Mouse (Mus musculus) C2C12 (cell line): ENCODE data around the gene Kdm4a.

ENCODE experiments used
- CEBPB ChIP-seq: IDR thresholded peaks from one replicate; pipeline ENCODE4 v1.6.1; 2011; ENCODE audit warnings: low read depth, mild to moderate bottlenecking, control low read depth, moderate library complexity
- CTCF ChIP-seq: IDR thresholded peaks from one replicate; pipeline ENCODE4 v1.5.1; 2011; ENCODE audit not compliant: control insufficient read depth, insufficient read depth, insufficient read length
- FOSL1 ChIP-seq: IDR thresholded peaks from one replicate; pipeline ENCODE4 v1.8.0; 2011; ENCODE audit warnings: mild to moderate bottlenecking, low read length; ENCODE audit not compliant: poor library complexity, insufficient read depth, severe bottlenecking
- MAX ChIP-seq: IDR thresholded peaks from one replicate; pipeline ENCODE4 v1.6.1; 2011; ENCODE audit warnings: mild to moderate bottlenecking, control low read depth
- MYOD1 ChIP-seq: IDR thresholded peaks from one replicate; pipeline ENCODE4 v1.6.1; 2011; ENCODE audit warnings: low read depth; ENCODE audit not compliant: control insufficient read depth, insufficient read length
- MYOG ChIP-seq: IDR thresholded peaks from one replicate; pipeline ENCODE4 v1.6.1; 2011; ENCODE audit not compliant: control insufficient read depth, insufficient read length; ENCODE audit errors: extremely low read depth
- USF1 ChIP-seq: IDR thresholded peaks from one replicate; pipeline ENCODE4 v1.6.1; 2011; ENCODE audit warnings: low read depth, mild to moderate bottlenecking, control low read depth, moderate library complexity

GRCm38 (mm10) chr4:118180301-118181080, 648 bp upstream of the Kdm4a start:
- no peak for TF ChIP-seq USF1
- no peak for TF ChIP-seq CTCF
- TF ChIP-seq MAX: no peak
- no peak for TF ChIP-seq MYOD1
- no peak for TF ChIP-seq FOSL1
- TF ChIP-seq CEBPB: no peak
- TF ChIP-seq MYOG: no peak
